Mouse (Mus musculus) heart, embryonic 16.5 days (tissue): Measurements from ENCODE around the gene Basp1. TPM values are rescaled to one million over a fixed set of nuclear protein-coding genes. Genes with fewer than 3 reads are reported as not detected.

Experiments used
- ATAC-seq: fragments of 200-750 bp; cut with Nextera tagmentation; replicated peaks from 2 replicates; pipeline ENCODE4 v1.8.0; 2017; ENCODE audit warnings: moderate number of reproducible peaks; ENCODE audit not compliant: insufficient read depth, low FRiP score; ENCODE audit errors: extremely low read depth
- H3K27ac ChIP-seq: fragments of 300-500 bp; sonication (generic); 2 replicates; pipeline ENCODE4 v1.5.1; 2014; ENCODE audit warnings: mild to moderate bottlenecking, low read length, control low read depth, moderate library complexity
- H3K27me3 ChIP-seq: fragments of 300-500 bp; sonication (generic); 2 replicates; pipeline ENCODE4 v1.6.1; 2014; ENCODE audit warnings: low read length, mixed read lengths; ENCODE audit not compliant: control insufficient read depth, insufficient read depth
- H3K36me3 ChIP-seq: fragments of 300-500 bp; sonication (generic); 2 replicates; pipeline ENCODE4 v1.6.1; 2014; ENCODE audit not compliant: control insufficient read depth, insufficient read depth
- H3K4me1 ChIP-seq: fragments of 300-500 bp; sonication (generic); 2 replicates; pipeline ENCODE4 v1.6.1; 2014; ENCODE audit warnings: low read length, mixed read lengths; ENCODE audit not compliant: control insufficient read depth, insufficient read depth
- H3K4me2 ChIP-seq: fragments of 300-500 bp; sonication (generic); 2 replicates; pipeline ENCODE4 v1.6.1; 2014; ENCODE audit warnings: low read depth, mild to moderate bottlenecking, control low read depth, low read length
- H3K4me3 ChIP-seq: fragments of 300-500 bp; sonication (generic); 2 replicates; pipeline ENCODE4 v1.5.1; 2014; ENCODE audit warnings: mild to moderate bottlenecking, control low read depth, low read length
- H3K9ac ChIP-seq: fragments of 300-500 bp; sonication (generic); 2 replicates; pipeline ENCODE4 v1.6.1; 2014; ENCODE audit warnings: low read length, control low read depth
- H3K9me3 ChIP-seq: fragments of 300-500 bp; sonication (generic); replicated peaks from 2 replicates; pipeline ENCODE4 v1.6.1; 2016; ENCODE audit warnings: low read length; ENCODE audit not compliant: control insufficient read depth
- WGBS: fragments of 180-500 bp; shearing (Covaris S2); extraction: QIAGEN DNeasy Blood & Tissue Kit; methylation state at CpG from one replicate; pipeline ENCODE4 v1.1.7; 2014; 5-methylcytosine and 5-hydroxymethylcytosine counted together
- polyA plus RNA-seq: library from polyadenylated mRNA; unstranded; fragments of >200 nt; fragmentation: Nextera tagmentation; extraction: Ambion mirVana; gene quantifications from 2 replicates; pipeline ENCODE4 v1.2.1, GENCODE M21; 2015

Basp1 gene
- polyA plus RNA-seq, 1 experiment from 2014 or later, result 3.1 TPM

GRCm38 (mm10) chr15:25446155-25446487, 32.6 kb upstream of the Basp1 start:
- H3K9ac ChIP-seq, result peak overlapping the region; percentile 29; the same call in 1 of the 2 replicates

GRCm38 (mm10) chr15:25445361-25446154, 32.0 kb upstream of the Basp1 start:
- 12% methylated on average over 17 of the region's 17 CpGs for WGBS
- peaks cover 7% of the 10 kb centered on the region; the same call in 1 of the 2 replicates for H3K27me3 ChIP-seq
- H3K4me1 ChIP-seq, result peaks cover 7% of the 10 kb centered on the region; the same call in 1 of the 2 replicates
- H3K4me3 ChIP-seq, result peak overlapping the region; percentile 37
- no peaks in the 10 kb centered on the region for H3K9me3 ChIP-seq
- peak; percentile 23; the same call in 1 of the 2 replicates for ATAC-seq
- H3K9ac ChIP-seq, result peak overlapping the region; percentile 29; the same call in 1 of the 2 replicates
- H3K4me2 ChIP-seq, result peak overlapping the region; percentile 60
- H3K36me3 ChIP-seq, result no peaks in the 10 kb centered on the region
- H3K27ac ChIP-seq, result no peak overlapping the region

More at GRCm38 (mm10) chr15:25446155-25446487, 32.6 kb upstream of the Basp1 start:
- Histone ChIP-seq H3K4me3 (peak overlapping the region; percentile 37), H3K4me1 (peaks cover 7% of the 10 kb centered on the region; the same call in 1 of the 2 replicates), H3K27ac (no peak overlapping the region), H3K4me2 (peak overlapping the region; percentile 60), H3K27me3 (peaks cover 7% of the 10 kb centered on the region; the same call in 1 of the 2 replicates), H3K36me3 (no peaks in the 10 kb centered on the region), H3K9me3 (no peaks in the 10 kb centered on the region)
- 31% methylated on average over 8 of the region's 8 CpGs for WGBS
- no peak for ATAC-seq

- WGBS, result 68% methylated on average over 10 of the region's 10 CpGs
- H3K4me2 ChIP-seq, result no peak overlapping the region
These were observed 30.6 kb upstream of the Basp1 start for GRCm38 (mm10) chr15:25444208-25444607.

GRCm38 (mm10) chr15:25443140-25443790, 29.7 kb upstream of the Basp1 start:
- no peak for ATAC-seq
- Histone ChIP-seq H3K27ac (no peak overlapping the region), H3K9me3 (no peaks in the 10 kb centered on the region), H3K36me3 (no peaks in the 10 kb centered on the region), H3K27me3 (peaks cover 12% of the 10 kb centered on the region), H3K9ac (no peak overlapping the region), H3K4me3 (no peak overlapping the region), H3K4me2 (no peak overlapping the region), H3K4me1 (peaks cover 7% of the 10 kb centered on the region; the same call in 1 of the 2 replicates)
- 81% methylated on average over 8 of the region's 8 CpGs for WGBS

More at GRCm38 (mm10) chr15:25444208-25444607, 30.6 kb upstream of the Basp1 start:
- H3K9me3 ChIP-seq, result no peaks in the 10 kb centered on the region
- H3K36me3 ChIP-seq, result no peaks in the 10 kb centered on the region
- H3K9ac ChIP-seq, result no peak overlapping the region
- H3K4me3 ChIP-seq, result no peak overlapping the region
- H3K27me3 ChIP-seq, result peaks cover 12% of the 10 kb centered on the region
- no peak overlapping the region for H3K27ac ChIP-seq
- peaks cover 7% of the 10 kb centered on the region; the same call in 1 of the 2 replicates for H3K4me1 ChIP-seq
- ATAC-seq, result no peak

- Histone ChIP-seq H3K4me2 (peak overlapping the region; percentile 75; the same call in 1 of the 2 replicates), H3K9me3 (no peaks in the 10 kb centered on the region), H3K27ac (no peak overlapping the region), H3K9ac (no peak overlapping the region), H3K27me3 (peaks cover 12% of the 10 kb centered on the region), H3K36me3 (no peaks in the 10 kb centered on the region), H3K4me1 (peaks cover 7% of the 10 kb centered on the region; the same call in 1 of the 2 replicates), H3K4me3 (no peak overlapping the region)
- ATAC-seq, result no peak
- 74% methylated on average over 9 of the region's 9 CpGs for WGBS
These were observed 28.3 kb upstream of the Basp1 start for GRCm38 (mm10) chr15:25441868-25442185.

- WGBS, result 13% methylated on average over 24 of the region's 24 CpGs
- Histone ChIP-seq H3K9me3 (no peaks in the 10 kb centered on the region), H3K27me3 (peaks cover 8% of the 10 kb centered on the region), H3K36me3 (no peaks in the 10 kb centered on the region), H3K4me1 (peaks cover 7% of the 10 kb centered on the region; the same call in 1 of the 2 replicates), H3K27ac (no peak overlapping the region), H3K4me2 (peak overlapping the region; percentile 75), H3K4me3 (peak overlapping the region; percentile 47), H3K9ac (peak overlapping the region; percentile 41; the same call in 1 of the 2 replicates)
- no peak for ATAC-seq
These were observed 27.7 kb upstream of the Basp1 start for GRCm38 (mm10) chr15:25440991-25441867.

GRCm38 (mm10) chr15:25440317-25440716, 26.8 kb upstream of the Basp1 start:
- ATAC-seq, result no peak
- Histone ChIP-seq H3K9me3 (no peaks in the 10 kb centered on the region), H3K4me3 (no peak overlapping the region), H3K36me3 (no peaks in the 10 kb centered on the region), H3K4me1 (no peaks in the 10 kb centered on the region; the same call in 1 of the 2 replicates), H3K9ac (no peak overlapping the region), H3K27ac (no peak overlapping the region), H3K27me3 (peaks cover 8% of the 10 kb centered on the region), H3K4me2 (no peak overlapping the region)
- 79% methylated on average over 8 of the region's 8 CpGs for WGBS

GRCm38 (mm10) chr15:25432341-25432740, 18.8 kb upstream of the Basp1 start:
- no peak for ATAC-seq

More at GRCm38 (mm10) chr15:25432341-25432740, 18.8 kb upstream of the Basp1 start:
- H3K27me3 ChIP-seq, result 0 out of 2 replicates have a peak, but pooled peaks cover 2% of the 10 kb centered on the region
- no peak overlapping the region for H3K27ac ChIP-seq
- H3K4me3 ChIP-seq, result no peak overlapping the region
- H3K9me3 ChIP-seq, result no peaks in the 10 kb centered on the region
- H3K9ac ChIP-seq, result no peak overlapping the region
- no peaks in the 10 kb centered on the region for H3K4me1 ChIP-seq
- no peak overlapping the region for H3K4me2 ChIP-seq
- no peaks in the 10 kb centered on the region for H3K36me3 ChIP-seq
- 55% methylated on average over 1 of the region's 1 CpGs for WGBS
